Mouse (Mus musculus) CD4-positive, CD25-positive, alpha-beta regulatory T cell, adult 9 weeks (primary cell): ENCODE results near the gene Cilp. TPM values are rescaled to one million over a fixed set of nuclear protein-coding genes. Genes with fewer than 3 reads are reported as not detected.

Experiments
- polyA plus RNA-seq: library from polyadenylated mRNA; unstranded; fragments of 100-300 nt; shearing (Covaris generic); gene quantifications from one replicate; pipeline ENCODE4 v1.2.1, GENCODE M21; 2017

The Cilp gene
- not detected for polyA plus RNA-seq

DNA sequence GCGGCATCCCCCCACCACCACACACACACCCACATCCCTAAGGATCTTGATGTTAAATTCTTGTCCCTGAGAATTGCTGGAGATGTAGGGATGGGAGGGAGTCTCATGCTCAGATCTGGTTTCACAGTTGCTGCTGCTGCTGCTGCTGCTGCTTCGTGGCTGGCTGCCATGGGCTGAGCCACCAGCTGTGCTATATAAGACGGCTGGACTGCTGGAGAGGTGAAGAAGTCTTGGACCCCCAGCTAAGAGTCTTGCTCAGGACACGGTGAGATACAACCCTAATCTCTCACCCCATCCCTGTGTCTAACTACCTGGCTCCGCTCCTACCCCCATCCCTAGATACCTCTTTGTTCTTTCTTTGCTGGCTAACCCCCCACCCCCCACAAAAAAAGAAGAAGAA is at the start of gene Cilp:
Gene Cilp (plus strand): TSS at position 222 of the 400 bp plus-strand sequence.

DNA sequence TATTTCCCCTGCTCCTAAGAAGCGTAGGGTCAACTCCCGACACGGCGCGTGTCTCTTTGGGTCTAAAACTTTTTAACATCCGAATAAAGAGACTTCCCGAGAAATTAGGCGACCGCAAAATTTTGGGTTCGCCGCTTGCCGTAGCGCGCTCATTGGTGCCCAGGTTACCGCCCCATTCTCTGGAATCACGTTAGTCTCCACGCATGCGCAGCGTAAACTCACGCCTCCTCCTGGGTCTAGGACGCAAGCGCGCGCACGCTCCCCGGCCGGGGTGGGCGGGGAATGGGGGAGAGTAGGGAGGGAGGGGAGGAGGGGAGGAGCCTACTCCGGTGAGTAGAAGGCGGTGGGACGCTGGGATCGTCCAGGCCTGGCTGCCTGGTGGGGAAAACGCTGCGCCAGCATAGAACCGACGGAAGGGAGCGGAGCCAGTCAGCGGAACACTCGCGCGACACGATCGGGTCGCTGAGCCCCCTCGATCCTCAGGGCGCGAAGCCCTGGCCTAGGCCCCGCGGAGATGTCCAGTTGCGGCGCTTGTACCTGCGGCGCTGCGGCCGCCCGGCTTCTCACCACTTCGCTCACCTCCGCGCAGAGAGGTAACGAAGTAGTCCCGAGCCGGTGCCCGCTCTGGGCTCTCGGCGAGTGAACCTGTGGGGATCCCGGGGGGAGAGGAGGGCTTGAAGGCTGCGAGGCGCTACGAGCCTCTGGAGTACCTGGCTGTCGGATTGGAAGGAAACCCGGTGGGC is 29.2 kb downstream of the Cilp start, which contains the start of gene Clpx:
Gene Clpx (plus strand): TSS at position 288 of the 743 bp plus-strand sequence.

Other genes starting within 250 kb of the Cilp start
- 168 TPM for gene Hacd3, start 243.5 kb upstream of the Cilp start, polyA plus RNA-seq
- 30.9 TPM for gene Dpp8, start 232.8 kb upstream of the Cilp start, polyA plus RNA-seq
- 0.11 TPM for gene Igdcc4, start 163.7 kb upstream of the Cilp start, polyA plus RNA-seq
- gene Igdcc3, start 124.0 kb upstream of the Cilp start, polyA plus RNA-seq, result not detected
- 7.0 TPM for gene Parp16, start 69.8 kb upstream of the Cilp start, polyA plus RNA-seq
- 43.2 TPM for gene Clpx, start 29.1 kb downstream of the Cilp start, polyA plus RNA-seq
- gene Pdcd7, start 80.9 kb downstream of the Cilp start, polyA plus RNA-seq, result 3.6 TPM
- gene Ubap1l, start 95.9 kb downstream of the Cilp start, polyA plus RNA-seq, result not detected
- not detected for gene Kbtbd13, start 126.5 kb downstream of the Cilp start, polyA plus RNA-seq
- gene Rasl12, start 133.3 kb downstream of the Cilp start, polyA plus RNA-seq, result not detected
- gene Slc51b, start 157.8 kb downstream of the Cilp start, polyA plus RNA-seq, result not detected
- 40.2 TPM for gene Mtfmt, start 170.6 kb downstream of the Cilp start, polyA plus RNA-seq
- 58.4 TPM for gene Spg21, start 195.8 kb downstream of the Cilp start, polyA plus RNA-seq